Mouse (Mus musculus) small intestine, adult 2 months (tissue): ENCODE measurements around the gene Hoxc5.

ENCODE experiments used
- CTCF ChIP-seq: fragments of 200-500 bp; IDR thresholded peaks from 2 replicates; pipeline ENCODE4 v1.5.1; 2012; ENCODE audit warnings: low read depth, mild to moderate bottlenecking, control low read depth, inconsistent platforms, low read length, moderate library complexity, mixed read lengths; ENCODE audit not compliant: insufficient replicate concordance, insufficient read length; ENCODE audit errors: extremely low read depth
- POLR2A ChIP-seq: fragments of 200-500 bp; IDR thresholded peaks from 2 replicates; pipeline ENCODE4 v1.6.1; 2012; ENCODE audit warnings: low read depth, mild to moderate bottlenecking, control low read depth, inconsistent platforms, low read length, moderate library complexity

GRCm38 (mm10) chr15:103034807-103035547 is 67.7 kb downstream of the Hoxc5 start:
- TF ChIP-seq POLR2A (no peak), CTCF (no peak)
